ENCODE assay signal across 3 mouse cellular contexts in the genomic region with DNA sequence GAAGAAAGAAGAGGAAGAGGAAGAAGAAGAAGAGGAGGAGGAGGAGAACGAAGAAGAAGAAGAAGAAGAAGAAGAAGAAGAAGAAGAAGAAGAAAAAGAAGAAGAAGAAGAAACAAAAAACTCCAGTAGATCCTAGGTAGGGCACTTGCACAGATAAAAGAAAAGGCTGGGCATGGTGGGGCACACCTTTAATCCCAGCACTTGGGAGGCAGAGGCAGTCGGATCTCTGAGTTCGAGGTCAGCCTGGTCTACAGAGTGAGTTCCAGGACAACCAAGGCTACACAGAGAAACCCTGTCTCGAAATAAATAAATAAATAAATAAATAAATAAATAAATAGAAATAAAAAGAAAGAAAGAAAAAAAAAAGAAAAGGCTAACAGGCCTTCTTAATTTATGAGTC. TPM values are rescaled to one million over a fixed set of nuclear protein-coding genes. Genes with fewer than 3 reads are reported as not detected.
"Had no signal": no experiment of that assay in that cellular context is flagged by ENCODE, and none has a peak within 500 bp of the region (broad histone marks: within the 10 kb centered on the region; RNA-seq: fewer than 3 reads in every experiment).

No protein-coding gene starts in this region.

RNA-seq across cellular contexts. Expression of a gene that starts 28.8 kb away (rescaled TPM):
- total RNA-seq: megakaryocyte-erythroid progenitor cell, adult 5-6 weeks; monocyte, adult 5-6 weeks had no signal
- polyA plus RNA-seq: thymus, adult 2 months had no signal
